Mouse (Mus musculus) CH12.LX (cell line): ENCODE measurements around the gene Agps. TPM values are rescaled to one million over a fixed set of nuclear protein-coding genes. Genes with fewer than 3 reads are reported as not detected.

Experiments used
- DNase-seq: peaks from one replicate; pipeline ENCODE4 v3.0.0-alpha.2; 2013; ENCODE audit errors: extremely low read depth
- H3K27ac ChIP-seq: 2 replicates; pipeline ENCODE4 v1.5.1; 2012; ENCODE audit warnings: low read depth, mild to moderate bottlenecking, control low read depth, moderate library complexity; ENCODE audit not compliant: insufficient read depth
- H3K27me3 ChIP-seq: replicated peaks from 2 replicates; pipeline ENCODE3; 2012; ENCODE audit warnings: inconsistent platforms
- H3K36me3 ChIP-seq, 2 experiments: replicated peaks in 1 of 2; 2 replicates each; pipeline versions ENCODE3 to v1.6.1; 2012; ENCODE audit warnings: inconsistent platforms in 1 of 2, low read length in 1 of 2, mild to moderate bottlenecking in 1 of 2, mixed read lengths in 1 of 2, moderate library complexity in 1 of 2; ENCODE audit not compliant: control insufficient read depth in 1 of 2, insufficient read depth in 1 of 2
- H3K4me1 ChIP-seq, 2 experiments: 2 replicates each; pipeline ENCODE4 v1.6.1; 2012; ENCODE audit warnings: inconsistent platforms in 1 of 2, moderate library complexity in 1 of 2; ENCODE audit not compliant: insufficient read depth in 2 of 2, control insufficient read depth in 1 of 2
- H3K4me2 ChIP-seq: 2 replicates; pipeline ENCODE4 v1.6.1; 2012; ENCODE audit warnings: low read depth, mild to moderate bottlenecking, control low read depth; ENCODE audit not compliant: poor library complexity, insufficient read depth, severe bottlenecking
- H3K4me3 ChIP-seq, 3 experiments: fragments of 150-350 bp in 1 of 3; sonication (generic) in 1 of 3; replicated peaks in 1 of 3; 2 replicates each; pipeline versions ENCODE3 to v1.5.1; 2011 to 2012; ENCODE audit warnings: low read depth in 2 of 3, low read length in 2 of 3, mild to moderate bottlenecking in 2 of 3, moderate library complexity in 2 of 3, control low read depth in 1 of 3, improper control_type of control experiment in 1 of 3, inconsistent platforms in 1 of 3, mixed read lengths in 1 of 3; ENCODE audit not compliant: poor library complexity in 1 of 3
- H3K79me2 ChIP-seq: replicated peaks from 2 replicates; pipeline ENCODE4 v1.6.1; 2012; ENCODE audit warnings: mild to moderate bottlenecking, moderate library complexity; ENCODE audit not compliant: control insufficient read depth, poor library complexity, insufficient read depth, severe bottlenecking; ENCODE audit errors: extremely low read depth
- H3K9ac ChIP-seq: 2 replicates; pipeline ENCODE4 v1.6.1; 2012; ENCODE audit warnings: low read depth, mild to moderate bottlenecking, control low read depth, moderate library complexity; ENCODE audit not compliant: insufficient read depth
- H3K9me3 ChIP-seq: replicated peaks from 2 replicates; pipeline ENCODE3; 2012; ENCODE audit warnings: low read length, inconsistent platforms, mixed read lengths
- BHLHE40 ChIP-seq: IDR thresholded peaks from 2 replicates; pipeline ENCODE4 v1.6.1; 2011; ENCODE audit warnings: mild to moderate bottlenecking, low read depth, low read length, improper control_type of control experiment
- CTCF ChIP-seq, 2 experiments: IDR thresholded peaks in 1 of 2; conservative IDR thresholded peaks in 1 of 2; 2 replicates each; pipeline ENCODE4 v1.5.1; 2011 to 2012; ENCODE audit warnings: low read depth in 2 of 2, low read length in 2 of 2, improper control_type of control experiment in 1 of 2, inconsistent platforms in 1 of 2, mild to moderate bottlenecking in 1 of 2, moderate library complexity in 1 of 2
- ELF1 ChIP-seq: IDR thresholded peaks from 2 replicates; pipeline ENCODE4 v1.6.1; 2014; ENCODE audit warnings: low read depth, mild to moderate bottlenecking, inconsistent platforms, low read length, improper control_type of control experiment
- ETS1 ChIP-seq: conservative IDR thresholded peaks from 2 replicates; pipeline ENCODE4 v1.6.1; 2012; ENCODE audit warnings: low read depth, mild to moderate bottlenecking, inconsistent platforms, low read length, improper control_type of control experiment, moderate library complexity
- HCFC1 ChIP-seq: IDR thresholded peaks from 2 replicates; pipeline ENCODE4 v1.6.1; 2012; ENCODE audit warnings: low read depth, mild to moderate bottlenecking, inconsistent platforms, low read length, improper control_type of control experiment
- IRF4 ChIP-seq: IDR thresholded peaks from 2 replicates; pipeline ENCODE4 v1.6.1; 2014; ENCODE audit warnings: low read depth, mild to moderate bottlenecking, inconsistent platforms, low read length, improper control_type of control experiment
- KAT2A ChIP-seq: IDR thresholded peaks from 2 replicates; pipeline ENCODE4 v1.6.1; 2012; ENCODE audit warnings: low read length, improper control_type of control experiment, inconsistent platforms; ENCODE audit not compliant: insufficient replicate concordance
- MAX ChIP-seq: IDR thresholded peaks from 2 replicates; pipeline ENCODE4 v1.6.1; 2011; ENCODE audit warnings: low read length, improper control_type of control experiment
- NRF1 ChIP-seq: IDR thresholded peaks from 2 replicates; pipeline ENCODE4 v1.6.1; 2014; ENCODE audit warnings: low read depth, mild to moderate bottlenecking, inconsistent platforms, low read length, improper control_type of control experiment, moderate library complexity
- RCOR1 ChIP-seq: conservative IDR thresholded peaks from 2 replicates; pipeline ENCODE4 v1.6.1; 2012; ENCODE audit warnings: low read depth, mild to moderate bottlenecking, inconsistent platforms, low read length, improper control_type of control experiment
- TBP ChIP-seq: conservative IDR thresholded peaks from 2 replicates; pipeline ENCODE4 v1.6.1; 2011; ENCODE audit warnings: low read depth, low read length, improper control_type of control experiment
- TCF12 ChIP-seq: IDR thresholded peaks from 2 replicates; pipeline ENCODE4 v1.6.1; 2014; ENCODE audit warnings: low read depth, mild to moderate bottlenecking, inconsistent platforms, low read length, improper control_type of control experiment
- UBTF ChIP-seq: IDR thresholded peaks from 2 replicates; pipeline ENCODE4 v1.6.1; 2012; ENCODE audit warnings: low read depth, mild to moderate bottlenecking, inconsistent platforms, low read length, improper control_type of control experiment, moderate library complexity
- USF1 ChIP-seq: IDR thresholded peaks from 2 replicates; pipeline ENCODE4 v1.6.1; 2014; ENCODE audit warnings: low read depth, mild to moderate bottlenecking, inconsistent platforms, low read length, improper control_type of control experiment
- ZC3H11A ChIP-seq: IDR thresholded peaks from 2 replicates; pipeline ENCODE4 v1.6.1; 2012; ENCODE audit warnings: low read depth, mild to moderate bottlenecking, inconsistent platforms, low read length, improper control_type of control experiment
- ZKSCAN1 ChIP-seq: IDR thresholded peaks from 2 replicates; pipeline ENCODE4 v1.6.1; 2012; ENCODE audit warnings: low read depth, inconsistent platforms, low read length, improper control_type of control experiment, borderline replicate concordance
- dilution Hi-C: fragments of 300-500 bp; cut with MboI; formaldehyde crosslinking; loops from 2 replicates; pipeline ENCODE4 v1.14.3; 2020; ENCODE audit warnings: low sequenced_read_pairs; ENCODE audit not compliant: extremely low pct_unique_long_range_greater_than_20kb, extremely low pct_ligation_motif_present
- in situ Hi-C: fragments of 300-500 bp; cut with MboI; formaldehyde crosslinking; loops from 3 replicates; pipeline ENCODE4 v1.14.3; 2019; ENCODE audit warnings: low sequenced_read_pairs, low pct_ligation_motif_present, low pct_unique_long_range_greater_than_20kb, mixed read lengths
- polyA plus RNA-seq: library from polyadenylated mRNA; unstranded; fragments of >175 nt; gene quantifications from 2 replicates; pipeline ENCODE4 v1.2.1, GENCODE M21; 2012; ENCODE audit warnings: low read depth; ENCODE audit not compliant: insufficient read length
- total RNA-seq, 2 experiments: library from RNA; depleted of rRNA; stranded (reverse); fragments of 300-350 nt in 1 of 2; fragments of >200 nt in 1 of 2; gene quantifications; 2 replicates each; pipeline ENCODE4 v1.2.3; 2012 to 2014

Agps gene
- total and polyA plus RNA-seq, 3 experiments, result 38.6 to 67.7 (median 49.3) TPM

DNA sequence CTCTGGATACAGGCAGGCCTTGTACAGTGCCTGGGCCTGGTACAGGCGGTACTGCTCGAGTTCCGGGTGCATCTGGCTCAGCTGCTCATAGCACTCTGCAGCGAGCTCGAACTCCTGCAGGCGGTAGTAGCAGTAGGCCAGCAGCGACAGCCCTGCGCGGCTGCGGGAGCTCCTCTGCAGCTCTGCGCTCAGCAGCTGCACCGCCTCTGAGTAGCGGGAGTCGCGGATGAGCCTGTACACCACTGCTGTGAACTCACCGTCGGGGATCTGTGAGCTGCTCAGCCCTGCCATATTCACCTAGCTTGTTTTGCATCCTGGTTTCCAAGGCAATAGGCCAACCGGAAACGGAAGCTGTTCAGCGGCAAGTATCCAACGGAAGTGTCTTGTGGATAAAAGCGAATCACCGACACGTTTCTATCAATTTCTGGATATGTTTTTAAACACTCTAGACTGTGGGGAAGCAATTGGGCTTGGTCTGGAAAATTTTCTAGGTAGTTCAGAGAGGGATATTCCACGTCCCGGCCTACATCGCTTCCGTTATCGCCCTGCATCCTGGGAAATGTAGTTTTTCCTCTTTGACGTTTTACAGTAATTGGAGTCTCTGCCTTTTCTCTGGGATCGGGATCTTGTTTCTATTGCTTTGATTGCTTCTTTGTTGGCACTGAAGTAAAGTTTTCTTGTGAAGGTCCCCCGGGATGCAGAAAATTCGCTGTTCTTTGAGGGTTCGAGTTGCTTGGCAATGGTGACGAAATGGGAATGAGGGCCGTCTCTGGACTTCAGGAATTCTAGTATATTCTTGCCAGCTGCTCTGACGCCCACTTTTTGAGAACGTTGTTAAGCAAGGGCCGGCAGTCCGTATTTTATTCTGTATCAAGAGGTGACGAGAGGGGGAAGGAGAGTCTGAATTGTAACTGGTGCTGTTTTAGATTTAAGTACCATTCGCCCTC is 106.4 kb downstream of the Agps start, which contains the start of gene Ttc30b:
Gene Ttc30b (minus strand): TSS at position 469 of the 947 bp plus-strand sequence.
- H3K9ac ChIP-seq, result no peak within 1 kb of the TSS
- dilution Hi-C loops, result no loop called here
- in situ Hi-C loops, result no loop called here
- no peaks in the 10 kb centered on the region for H3K79me2 ChIP-seq
- DNase-seq, result peak; percentile 81
- H3K27me3 ChIP-seq, result no peaks in the 10 kb centered on the region
- no peaks in the 10 kb centered on the region for H3K9me3 ChIP-seq
- H3K4me1 ChIP-seq, result peaks cover 0 to 9% of the 10 kb centered on the region in 2 experiments; a peak in 2 of 4 replicates
- H3K36me3 ChIP-seq, result no peaks in the 10 kb centered on the region
- no peak within 1 kb of the TSS for H3K27ac ChIP-seq
- TF ChIP-seq ETS1 (no peak), HCFC1 (peak; percentile 92), USF1 (no peak), IRF4 (no peak), KAT2A (peak; percentile 67; the same call in 1 of the 2 replicates), TBP (0 out of 2 replicates have a peak, but pooled peaks have one; percentile 22), ELF1 (peak; percentile 73)
- no peak within 1 kb of the TSS for H3K4me2 ChIP-seq
- H3K4me3 ChIP-seq, result peak within 1 kb of the TSS; percentile 53 to 64 (median 54)

GRCm38 (mm10) chr2:75950685-75951084 is 118.7 kb downstream of the Agps start:
- dilution Hi-C loops, result no loop called here
- no peaks in the 10 kb centered on the region for H3K9me3 ChIP-seq

DNA sequence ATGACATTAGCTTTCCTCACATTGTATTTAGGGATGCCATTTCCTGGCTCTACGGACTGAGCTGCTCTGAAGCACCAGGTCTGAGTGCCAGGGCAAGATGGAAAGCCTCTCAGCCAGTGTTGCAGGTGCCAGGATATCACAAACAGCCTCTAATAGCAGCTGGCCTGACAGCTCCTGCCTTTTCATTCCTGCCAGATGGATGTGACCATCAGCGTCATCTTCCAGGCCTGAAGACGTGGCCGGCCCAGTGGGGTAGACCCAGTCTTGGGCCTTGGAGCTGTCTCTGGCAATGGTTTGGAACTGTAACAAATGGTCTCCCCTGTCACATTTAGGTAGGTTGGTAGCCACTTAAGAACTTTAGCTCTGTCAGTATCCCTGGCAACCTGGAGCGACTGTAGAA is 121.3 kb downstream of the Agps start:
- H3K4me2 ChIP-seq, result no peak overlapping the region
- no peaks in the 10 kb centered on the region for H3K79me2 ChIP-seq
- no peaks in the 10 kb centered on the region for H3K9me3 ChIP-seq
- H3K27ac ChIP-seq, result no peak overlapping the region
- TF ChIP-seq TCF12, result no peak
- no peak for TF ChIP-seq ZC3H11A
- no peak for TF ChIP-seq RCOR1
- TF ChIP-seq NRF1, result no peak
- TF ChIP-seq BHLHE40, result no peak
- TF ChIP-seq UBTF, result no peak
- TF ChIP-seq MAX, result no peak
- TF ChIP-seq, all 38 proteins: peak for 0
- no peaks in the 10 kb centered on the region for H3K4me1 ChIP-seq
- H3K4me3 ChIP-seq, result no peak overlapping the region
- no peak overlapping the region for H3K9ac ChIP-seq
- in situ Hi-C loops (loop anchor here (10.0 kb wide), 2 partner anchors 69 to 339 kb away; no protein-coding TSS in a partner anchor), dilution Hi-C loops (no loop called here)
- no peaks in the 10 kb centered on the region for H3K36me3 ChIP-seq
- DNase-seq, result no peak
- H3K27me3 ChIP-seq, result no peaks in the 10 kb centered on the region

More at GRCm38 (mm10) chr2:75950685-75951084, 118.7 kb downstream of the Agps start:
- no peak overlapping the region for H3K27ac ChIP-seq
- no peaks in the 10 kb centered on the region for H3K79me2 ChIP-seq
- no peak for DNase-seq
- no peaks in the 10 kb centered on the region for H3K27me3 ChIP-seq
- H3K4me1 ChIP-seq, result no peaks in the 10 kb centered on the region
- TF ChIP-seq ZKSCAN1, result no peak
- no peak for TF ChIP-seq RCOR1
- TF ChIP-seq CTCF (conservative IDR thresholded peaks at IDR 0.05 in 1 of 2, IDR thresholded peaks at IDR 0.05 in 1 of 2; ENCODE audit: low read depth in 2 of 2, low read length in 2 of 2), result no peak
- TF ChIP-seq KAT2A, result no peak
- H3K9ac ChIP-seq, result no peak overlapping the region
- no peak overlapping the region for H3K4me2 ChIP-seq
- H3K4me3 ChIP-seq, result no peak overlapping the region
- in situ Hi-C loops, result loop anchor here (10.0 kb wide), 2 partner anchors 66 to 336 kb away; no protein-coding TSS in a partner anchor
- no peaks in the 10 kb centered on the region for H3K36me3 ChIP-seq
